Mouse (Mus musculus) stomach, postnatal 0 days (tissue): ENCODE measurements around the gene Gm6583. TPM values are rescaled to one million over a fixed set of nuclear protein-coding genes. Genes with fewer than 3 reads are reported as not detected.

ENCODE experiments used
- ATAC-seq: fragments of 200-750 bp; cut with Nextera tagmentation; 2 replicates; pipeline ENCODE4 v1.8.0; 2017; ENCODE audit not compliant: low FRiP score, low TSS enrichment
- DNase-seq: peaks from one replicate; pipeline ENCODE4 v3.0.0-alpha.2; 2016; ENCODE audit warnings: low spot score
- H3K27ac ChIP-seq: fragments of 300-500 bp; sonication (generic); replicated peaks from 2 replicates; pipeline ENCODE4 v1.5.1; 2014; ENCODE audit warnings: mild to moderate bottlenecking, control low read depth
- H3K27me3 ChIP-seq: fragments of 300-500 bp; sonication (generic); 2 replicates; pipeline ENCODE4 v1.6.1; 2014; ENCODE audit warnings: low read length; ENCODE audit not compliant: control insufficient read depth, insufficient read depth
- H3K36me3 ChIP-seq: fragments of 300-500 bp; sonication (generic); 2 replicates; pipeline ENCODE4 v1.6.1; 2014; ENCODE audit warnings: low read length, mixed read lengths; ENCODE audit not compliant: control insufficient read depth, insufficient read depth
- H3K4me1 ChIP-seq: fragments of 300-500 bp; sonication (generic); replicated peaks from 2 replicates; pipeline ENCODE4 v1.6.1; 2014; ENCODE audit warnings: antibody characterized with exemption; ENCODE audit not compliant: control insufficient read depth, insufficient read depth
- H3K4me2 ChIP-seq: fragments of 300-500 bp; sonication (generic); replicated peaks from 2 replicates; pipeline ENCODE4 v1.6.1; 2014; ENCODE audit warnings: low read depth, mild to moderate bottlenecking, control low read depth, moderate library complexity
- H3K4me3 ChIP-seq: fragments of 300-500 bp; sonication (generic); 2 replicates; pipeline ENCODE4 v1.5.1; 2014; ENCODE audit warnings: low read depth, low read length, control low read depth
- H3K9ac ChIP-seq: fragments of 300-500 bp; sonication (generic); 2 replicates; pipeline ENCODE4 v1.6.1; 2014; ENCODE audit warnings: mild to moderate bottlenecking, low read length, control low read depth, mixed read lengths
- H3K9me3 ChIP-seq: fragments of 300-500 bp; sonication (generic); 2 replicates; pipeline ENCODE4 v1.6.1; 2016; ENCODE audit warnings: low read length; ENCODE audit not compliant: control insufficient read depth
- CTCF ChIP-seq: IDR thresholded peaks from 2 replicates; pipeline ENCODE4 v1.5.1; 2016; ENCODE audit warnings: antibody characterized with exemption, low read depth, mild to moderate bottlenecking, moderate library complexity
- EP300 ChIP-seq: optimal IDR thresholded peaks from 2 replicates; pipeline ENCODE3; 2016; ENCODE audit warnings: antibody characterized with exemption
- WGBS: fragments of 180-500 bp; shearing (Covaris S2); extraction: QIAGEN DNeasy Blood & Tissue Kit; methylation state at CpG from one replicate; pipeline ENCODE4 v1.1.7; 2014; 5-methylcytosine and 5-hydroxymethylcytosine counted together
- polyA plus RNA-seq: library from polyadenylated mRNA; unstranded; fragments of >200 nt; fragmentation: Nextera tagmentation; extraction: Ambion mirVana; gene quantifications from 2 replicates; pipeline ENCODE4 v1.2.1, GENCODE M21; 2015

Gene Gm6583
- polyA plus RNA-seq, 1 experiment from 2014 or later: 0.08 TPM

- Histone ChIP-seq H3K4me3 (no peak overlapping the region), H3K4me2 (no peak overlapping the region), H3K9me3 (no peaks in the 10 kb centered on the region), H3K9ac (no peak overlapping the region), H3K4me1 (no peaks in the 10 kb centered on the region), H3K27ac (no peak overlapping the region), H3K27me3 (no peaks in the 10 kb centered on the region), H3K36me3 (peaks cover 25% of the 10 kb centered on the region)
- DNase-seq: no peak
- 90% methylated on average over 5 of the region's 5 CpGs for WGBS
- TF ChIP-seq CTCF: no peak
- TF ChIP-seq EP300: no peak
- ATAC-seq: no peak
Measured at GRCm38 (mm10) chr5:112305842-112306241, 50.0 kb downstream of the Gm6583 start.

Other genes with a start within 250 kb of the Gm6583 start
- 1.9 and 2.2 TPM in 2 replicates for gene Cryba4, start 103.5 kb downstream of the Gm6583 start, polyA plus RNA-seq
- gene Crybb1, start 100.2 kb downstream of the Gm6583 start, polyA plus RNA-seq: 1.7 and 2.0 TPM in 2 replicates
- gene Tpst2, start 79.3 kb downstream of the Gm6583 start, polyA plus RNA-seq: 29.2 and 30.2 TPM in 2 replicates
- 12.4 and 12.9 TPM in 2 replicates for gene Tfip11, start 29.7 kb downstream of the Gm6583 start, polyA plus RNA-seq
- gene Srrd, start 13.0 kb downstream of the Gm6583 start, polyA plus RNA-seq: 19.3 and 20.9 TPM in 2 replicates
- gene Hps4, start 12.9 kb downstream of the Gm6583 start, polyA plus RNA-seq: 15.2 and 15.3 TPM in 2 replicates
- gene Asphd2, start 38.8 kb upstream of the Gm6583 start, polyA plus RNA-seq: 4.4 and 4.6 TPM in 2 replicates
- gene Gm6588, start 93.4 kb upstream of the Gm6583 start, polyA plus RNA-seq: 0.05 TPM in 1 of 2 replicates, not detected in the other
- gene Sez6l, start 221.2 kb upstream of the Gm6583 start, polyA plus RNA-seq: 0.42 and 0.47 TPM in 2 replicates